Mouse (Mus musculus) left cerebral cortex, postnatal 25 days (tissue): ENCODE measurements at regions not wholly inside any gene's neighbourhood (a gene's known extent, or its start where the extent isn't known, plus 50 kb on each side); places are given as distances from the start of the nearest gene placed in this dataset.

Experiments used
- DNase-seq, 2 experiments: peaks; one replicate each; pipeline ENCODE4 v3.0.0; 2022; ENCODE audit warnings: low spot score in 2 of 2, mixed read lengths in 1 of 2
- intact Hi-C: fragments of 180-260 bp; cut with DNase I; formaldehyde crosslinking; loops from one replicate; pipeline ENCODE4 v1.15.1; 2025

DNA sequence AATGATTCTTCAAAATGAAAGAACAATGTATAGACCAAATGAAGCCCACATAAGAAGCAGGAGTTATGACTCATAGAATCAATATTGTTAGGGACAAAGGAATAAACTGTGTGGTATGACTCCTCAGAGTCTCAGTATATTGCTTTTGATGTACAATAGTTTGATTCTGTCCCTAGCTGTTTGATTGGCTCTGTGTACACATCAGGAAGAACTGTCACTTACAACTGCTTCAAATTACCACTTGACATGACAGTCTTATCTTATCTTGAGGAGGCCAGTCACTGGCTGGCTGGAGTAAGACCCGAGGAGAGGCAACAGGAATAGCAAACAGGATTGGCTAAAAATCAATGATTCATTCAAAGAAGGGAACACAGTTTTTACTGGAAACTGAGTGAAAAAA, 1333.5 kb upstream of the Gm38303 start:
- no peak for DNase-seq
- intact Hi-C loops, result no loop called here

DNA sequence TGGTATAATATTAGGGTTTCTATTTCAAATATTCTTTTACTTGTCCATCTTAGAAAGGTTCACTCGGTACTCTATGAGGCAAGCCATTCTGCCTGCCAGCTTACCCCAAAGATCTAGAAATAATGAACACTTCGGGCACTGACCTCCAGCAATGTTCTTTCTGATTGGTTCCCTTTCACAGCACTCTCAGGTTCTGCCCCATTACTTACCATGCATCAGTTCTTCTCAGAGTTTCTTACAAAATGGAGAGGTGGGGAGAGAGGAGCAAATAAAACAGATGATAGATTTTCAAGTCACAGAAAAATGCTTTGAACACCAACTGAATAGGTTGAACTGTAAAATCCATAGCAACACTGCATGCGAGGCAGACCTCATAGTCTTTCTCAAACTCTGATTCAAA, 1303.8 kb upstream of the Gm38303 start:
- intact Hi-C loops, result no loop called here
- no peak for DNase-seq

DNA sequence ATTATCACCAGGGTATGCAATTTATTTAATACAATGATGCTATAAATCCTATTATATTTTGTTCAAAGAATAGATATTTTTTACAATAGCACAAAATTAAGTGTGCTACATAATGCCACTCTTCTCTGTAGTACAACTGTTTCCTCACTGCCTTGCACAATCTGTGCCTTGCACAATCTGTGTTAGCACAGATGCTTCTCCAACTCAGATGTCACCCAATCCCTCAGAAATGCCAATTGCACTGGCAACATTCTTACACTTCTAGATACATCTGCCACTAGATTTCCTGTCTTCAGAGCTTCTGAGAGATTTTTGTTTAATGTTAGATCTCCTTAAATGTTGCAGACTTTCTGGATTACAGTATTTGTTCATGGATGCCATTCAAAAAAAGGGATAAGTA, 1266.0 kb upstream of the Gm38303 start:
- intact Hi-C loops, result no loop called here
- DNase-seq, result peak; percentile 8 to 24

DNA sequence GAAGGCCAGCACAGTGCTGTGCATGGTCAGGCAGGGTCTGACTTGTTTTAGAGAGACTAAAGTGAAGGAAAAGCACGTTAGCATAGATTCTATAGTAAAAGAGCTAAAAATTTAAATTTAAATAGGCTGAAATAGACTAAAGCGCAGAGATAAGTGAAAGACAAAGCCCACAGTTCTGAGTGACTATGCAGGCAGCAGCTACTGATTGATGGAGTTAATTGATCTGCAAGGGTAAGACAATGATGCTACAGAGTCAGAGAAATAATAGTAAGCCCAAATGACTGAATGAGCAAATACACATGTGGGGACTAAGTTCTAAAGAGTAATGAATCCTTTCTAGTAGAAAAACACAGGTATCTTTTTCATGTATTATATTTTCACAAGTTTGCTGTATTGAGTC, 1228.4 kb upstream of the Gm38303 start:
- DNase-seq, result no peak
- intact Hi-C loops, result no loop called here

DNA sequence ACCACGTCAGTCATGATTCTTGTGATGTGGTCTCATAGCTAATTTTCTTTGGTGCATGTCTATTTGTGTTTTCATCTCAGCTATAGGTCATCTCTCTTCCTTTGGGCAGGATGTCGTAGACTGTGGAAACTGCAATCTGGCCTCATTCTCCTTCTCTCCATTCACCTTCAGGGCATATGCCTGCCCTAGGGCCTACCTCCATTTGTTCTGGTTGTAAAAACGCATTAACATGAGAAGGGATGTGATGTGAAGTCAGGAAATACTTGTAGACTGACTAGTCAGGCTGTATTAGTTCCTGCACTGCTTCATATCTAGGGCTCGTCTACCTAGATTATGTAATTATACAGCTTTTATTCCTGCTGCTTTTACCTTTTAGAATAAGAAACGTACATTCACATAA, 1227.4 kb upstream of the Gm38303 start:
- no peak for DNase-seq
- intact Hi-C loops, result no loop called here
